Comparison of ENCODE assay signal across 7 mouse cellular contexts in genomic region chr14:28375642-28376091, GRCm38 (mm10).
A peak's percentile ranks its signal among the peaks of the same experiment; 100 is the strongest.
DNase-seq lines count a peak whose midpoint lies in the region; ATAC-seq and TF ChIP-seq lines count a peak whose summit lies in the region.

No protein-coding gene starts in this region.

- 13% methylated on average over 10 of the region's 10 CpGs for WGBS in embryonic facial prominence, embryonic 10.5 days
- 6% methylated on average over 10 of the region's 10 CpGs for WGBS in hindbrain, postnatal 0 days
- 14% methylated on average over 10 of the region's 10 CpGs for WGBS in midbrain, embryonic 16.5 days

- no peaks in the 10 kb centered on the region for H3K36me3 ChIP-seq in embryonic facial prominence, embryonic 10.5 days (replicated peaks)
- H3K36me3 ChIP-seq in hindbrain, postnatal 0 days (ENCODE audit: insufficient read depth, low read length) = no peaks in the 10 kb centered on the region
- H3K36me3 ChIP-seq in midbrain, embryonic 16.5 days (ENCODE audit: control insufficient read depth, insufficient read depth, low read length) = no peaks in the 10 kb centered on the region

- no peak for TF ChIP-seq CTCF in hindbrain, postnatal 0 days (IDR thresholded peaks at IDR 0.05; ENCODE audit: low read depth)

- H3K4me3 ChIP-seq in embryonic facial prominence, embryonic 10.5 days = peak overlapping the region; percentile 20; the same call in 1 of the 2 replicates
- H3K4me3 ChIP-seq in hindbrain, postnatal 0 days (ENCODE audit: low read length) = no peak overlapping the region
- H3K4me3 ChIP-seq in midbrain, embryonic 16.5 days (ENCODE audit: low read depth, low read length) = no peak overlapping the region

- H3K4me1 ChIP-seq in embryonic facial prominence, embryonic 10.5 days = peaks cover 47% of the 10 kb centered on the region
- 0 out of 2 replicates have a peak, but pooled peaks cover 6% of the 10 kb centered on the region for H3K4me1 ChIP-seq in hindbrain, postnatal 0 days (ENCODE audit: insufficient read depth, low read length)
- H3K4me1 ChIP-seq in midbrain, embryonic 16.5 days (ENCODE audit: control insufficient read depth, insufficient read depth, low read length) = peaks cover 13% of the 10 kb centered on the region

- intact Hi-C loops in gastrocnemius, postnatal 36 days (cut with DNase I) = no loop called here

- H3K27ac ChIP-seq in embryonic facial prominence, embryonic 10.5 days (replicated peaks) = peak overlapping the region; percentile 67
- peak overlapping the region; percentile 54; the same call in 1 of the 2 replicates for H3K27ac ChIP-seq in hindbrain, postnatal 0 days
- H3K27ac ChIP-seq in midbrain, embryonic 16.5 days (ENCODE audit: low read length) = peak overlapping the region; percentile 15; the same call in 1 of the 2 replicates

- peak overlapping the region; percentile 42 for H3K4me2 ChIP-seq in hindbrain, postnatal 0 days (ENCODE audit: low read depth, low read length)
- peak overlapping the region; percentile 24; the same call in 1 of the 2 replicates for H3K4me2 ChIP-seq in midbrain, embryonic 16.5 days (ENCODE audit: low read length)

- H3K9ac ChIP-seq in hindbrain, postnatal 0 days (replicated peaks; ENCODE audit: low read length) = no peak overlapping the region
- no peak overlapping the region for H3K9ac ChIP-seq in midbrain, embryonic 16.5 days (ENCODE audit: low read depth, low read length)

- peak; percentile 58 for DNase-seq in embryonic facial prominence, embryonic 10.5 days (ENCODE audit: low spot score)
- peak; percentile 65 for DNase-seq in forelimb bud, embryonic 11.5 days (ENCODE audit: low read depth, low spot score)
- peak; percentile 30 for DNase-seq in hindbrain, postnatal 0 days (ENCODE audit: low spot score)
- DNase-seq in urinary bladder, postnatal 10 days (ENCODE audit: low spot score) = no peak
- DNase-seq in gastrocnemius, postnatal 36 days = no peak

- no peak for ATAC-seq in hindbrain, postnatal 0 days
- ATAC-seq in midbrain, embryonic 16.5 days = 0 out of 2 replicates have a peak, but pooled peaks have one; percentile 14
- no peak for ATAC-seq in inflammation-experienced regulatory T-cells, adult 6 months

- peaks cover 66% of the 10 kb centered on the region for H3K27me3 ChIP-seq in embryonic facial prominence, embryonic 10.5 days (replicated peaks; ENCODE audit: low read depth, poor library complexity, severe bottlenecking)
- no peaks in the 10 kb centered on the region; the same call in 1 of the 2 replicates for H3K27me3 ChIP-seq in hindbrain, postnatal 0 days (ENCODE audit: insufficient read depth, low read length)
- peaks cover 15% of the 10 kb centered on the region for H3K27me3 ChIP-seq in midbrain, embryonic 16.5 days (ENCODE audit: control insufficient read depth, insufficient read depth, low read depth, low read length)

- H3K9me3 ChIP-seq in embryonic facial prominence, embryonic 10.5 days = no peaks in the 10 kb centered on the region
- H3K9me3 ChIP-seq in hindbrain, postnatal 0 days (ENCODE audit: low read length) = no peaks in the 10 kb centered on the region
- H3K9me3 ChIP-seq in midbrain, embryonic 16.5 days (replicated peaks; ENCODE audit: control insufficient read depth, low read length, poor library complexity, severe bottlenecking) = no peaks in the 10 kb centered on the region

Comparison
In these comparisons a context has a peak if more than half of its experiments do, and no peak if none do; other contexts are left out.
1. DNase-seq: peak in embryonic facial prominence, embryonic 10.5 days (single experiment), forelimb bud, embryonic 11.5 days (single experiment) and hindbrain, postnatal 0 days (single experiment); none in urinary bladder, postnatal 10 days (single experiment) and gastrocnemius, postnatal 36 days (0 of 2).
2. H3K27ac ChIP-seq: peak in every context shown above with its lines; median percentile 67 in embryonic facial prominence, embryonic 10.5 days; 54 in hindbrain, postnatal 0 days; 15 in midbrain, embryonic 16.5 days.